In the genomic region with DNA sequence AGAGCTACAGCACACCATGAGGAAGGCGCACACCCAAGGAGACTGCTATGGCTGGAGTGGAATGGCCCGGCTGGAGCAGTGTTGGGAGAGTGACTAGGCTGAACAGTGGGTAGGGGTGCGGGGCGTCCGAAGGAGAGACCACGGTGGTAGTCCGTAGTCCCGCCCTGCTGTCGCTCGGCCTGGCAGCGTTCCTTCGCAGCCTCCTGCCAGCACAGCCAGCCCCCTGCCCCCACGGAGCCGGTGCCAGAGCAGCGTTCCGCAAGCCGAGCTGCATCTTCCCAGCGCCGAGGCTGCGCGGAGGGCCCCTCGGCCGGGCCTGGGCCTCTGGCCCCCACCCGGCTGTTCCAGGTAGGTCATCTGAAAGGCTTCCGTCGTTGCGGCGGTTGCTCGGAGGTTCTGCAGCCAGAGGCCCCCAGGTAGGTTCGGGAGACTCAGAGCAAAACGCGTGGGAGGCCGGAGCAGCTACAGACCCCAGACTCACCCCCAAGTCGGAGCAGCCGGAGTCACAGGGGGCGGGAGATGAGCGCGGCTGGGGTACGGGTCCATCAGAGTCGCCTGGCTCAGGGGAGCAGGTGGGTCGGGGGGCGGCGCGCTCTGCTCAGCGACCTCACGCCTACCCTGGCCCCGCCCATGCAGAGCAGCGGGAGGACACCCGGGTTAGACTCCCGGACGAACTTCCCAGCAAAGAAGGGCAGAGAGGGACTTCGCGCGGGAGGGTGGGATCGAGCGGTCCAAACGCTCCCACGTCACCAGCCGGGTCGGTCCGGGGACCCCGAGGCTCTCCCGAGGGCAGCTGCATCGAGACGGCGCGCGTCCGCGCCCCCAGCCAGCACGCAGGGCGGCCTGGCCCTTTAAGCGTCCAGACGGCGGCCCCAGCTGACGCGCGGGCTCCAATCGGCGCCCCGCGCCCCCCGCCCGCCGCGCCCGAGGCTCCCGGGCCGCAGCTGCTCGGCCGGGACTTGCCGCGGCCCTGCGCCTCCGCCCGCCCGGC, we compare ENCODE assay signal across 9 mouse cellular contexts. TPM values are rescaled to one million over a fixed set of nuclear protein-coding genes. Genes with fewer than 3 reads are reported as not detected.
DNase-seq lines count a peak whose midpoint lies in the region; ATAC-seq lines count a peak whose summit lies in the region.
"Had no signal": no experiment of that assay in that cellular context is flagged by ENCODE, and none has a peak within 500 bp of the region (broad histone marks: within the 10 kb centered on the region; RNA-seq: fewer than 3 reads in every experiment).

A gene (plus strand): TSS at position 240 of the 991 bp plus-strand sequence.

- H3K4me2 ChIP-seq in hindbrain, embryonic 13.5 days = peak within 1 kb of the TSS; percentile 89

- WGBS in hindbrain, embryonic 13.5 days = under 1% methylated on average over 89 of the region's 97 CpGs

- no peaks in the 10 kb centered on the region for H3K27me3 ChIP-seq in hindbrain, embryonic 13.5 days

- H3K4me3 ChIP-seq in hindbrain, embryonic 13.5 days = peak within 1 kb of the TSS; percentile 78

- H3K9me3 ChIP-seq in hindbrain, embryonic 13.5 days = no peaks in the 10 kb centered on the region

- H3K36me3 ChIP-seq in hindbrain, embryonic 13.5 days = peaks cover 40% of the 10 kb centered on the region

- peak; percentile 85 for ATAC-seq in hindbrain, embryonic 13.5 days (ENCODE audit: low FRiP score)

- peak within 1 kb of the TSS; percentile 91 for H3K9ac ChIP-seq in hindbrain, embryonic 13.5 days

- DNase-seq in lung, adult 18-20 months = peak; percentile 37 to 40
- no peak for DNase-seq in lung, postnatal 36 days
- peak; percentile 77 for DNase-seq in cerebellum, adult 9-11 months
- DNase-seq in gastrocnemius, adult 18-20 months (ENCODE audit: low spot score) = no peak
- peak; percentile 78 to 81 for DNase-seq in layer of hippocampus, postnatal 36 days
- peak; percentile 60 for DNase-seq in lung, postnatal 14 days
- DNase-seq in right cerebral cortex, postnatal 4 days = peak; percentile 76

- H3K27ac ChIP-seq in hindbrain, embryonic 13.5 days = peak within 1 kb of the TSS; percentile 91

- H3K4me1 ChIP-seq in hindbrain, embryonic 13.5 days (replicated peaks) = peaks cover 44% of the 10 kb centered on the region

RNA-seq across cellular contexts. Expression of the gene that starts here (rescaled TPM):
- total RNA-seq in gastrocnemius, adult 18-20 months (2021) = 100 to 1,000 TPM; 123 to 131 TPM
- 11.5 and 13.3 TPM in 2 replicates for polyA plus RNA-seq in hindbrain, embryonic 13.5 days (2015; fragmentation: Nextera tagmentation; extraction: Ambion mirVana)
- total RNA-seq in layer of hippocampus, postnatal 36 days (2021) = 100 to 1,000 TPM; 105 to 106 TPM
- total RNA-seq: neutrophil, adult 5-6 weeks had no signal

Comparison
In these comparisons a context has a peak if more than half of its experiments do, and no peak if none do; other contexts are left out.
1. DNase-seq: peak in lung, adult 18-20 months (2 of 2), cerebellum, adult 9-11 months (single experiment), layer of hippocampus, postnatal 36 days (2 of 2), lung, postnatal 14 days (single experiment) and right cerebral cortex, postnatal 4 days (single experiment); none in lung, postnatal 36 days (single experiment) and gastrocnemius, adult 18-20 months (single experiment).